Mouse (Mus musculus) thymus, adult 18-20 months (tissue): ENCODE measurements around the gene Mrpl19.

Experiments
- DNase-seq, 2 experiments: peaks; one replicate each; pipeline ENCODE4 v3.0.0; 2022; ENCODE audit warnings: mixed read lengths in 2 of 2

Gene Mrpl19

GRCm38 (mm10) chr6:81924304-81924703, 41.5 kb downstream of the Mrpl19 start:
- DNase-seq: no peak

GRCm38 (mm10) chr6:81923523-81924142, 42.1 kb downstream of the Mrpl19 start, which contains the start of gene Gcfc2:
Gene Gcfc2, plus strand, starts transcription at chr6:81923669.
- DNase-seq: peak; percentile 80 to 81

GRCm38 (mm10) chr6:81912177-81912576, 53.6 kb downstream of the Mrpl19 start:
- DNase-seq: no peak

GRCm38 (mm10) chr6:81911713-81912112, 54.0 kb downstream of the Mrpl19 start:
- no peak for DNase-seq

GRCm38 (mm10) chr6:81911244-81911643, 54.5 kb downstream of the Mrpl19 start:
- DNase-seq: no peak

- no peak for DNase-seq
Observed at GRCm38 (mm10) chr6:81910302-81910855, 55.4 kb downstream of the Mrpl19 start.
